Mouse (Mus musculus): ENCODE results near the gene 3110082I17Rik.
A peak's percentile ranks its signal among the peaks of the same experiment; 100 is the strongest.
"Not testable (repeated sequence)": the region's sequence is repeated elsewhere in the genome, so short reads cannot be mapped to it uniquely, and the experiment has no call there.

The 3110082I17Rik gene

DNA sequence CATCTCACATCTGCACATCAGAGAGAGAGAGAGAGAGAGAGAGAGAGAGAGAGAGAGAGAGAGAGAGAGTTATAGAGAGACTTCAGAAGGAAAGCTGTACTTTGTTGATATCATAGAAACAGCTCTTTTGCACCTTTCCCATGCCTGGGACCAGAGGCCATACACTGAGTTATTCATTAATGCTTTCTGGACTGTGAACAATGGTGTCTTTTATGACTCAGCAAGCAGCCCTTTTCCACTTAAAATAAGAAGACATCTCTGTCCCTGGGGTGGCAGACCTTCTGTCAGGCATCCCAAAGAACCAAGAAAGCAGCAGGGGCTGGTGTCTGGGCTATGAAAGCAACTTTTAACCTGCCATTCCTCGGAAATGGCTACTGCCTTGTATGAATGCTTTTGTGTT, 113.1 kb downstream of the 3110082I17Rik start:
- peak; percentile 47 for DNase-seq

- DNase-seq, result no peak
Measured at GRCm38 (mm10) chr5:139345364-139345714, 115.0 kb downstream of the 3110082I17Rik start.

GRCm38 (mm10) chr5:139344687-139345363, 115.5 kb downstream of the 3110082I17Rik start:
- peak; percentile 94 for DNase-seq

DNA sequence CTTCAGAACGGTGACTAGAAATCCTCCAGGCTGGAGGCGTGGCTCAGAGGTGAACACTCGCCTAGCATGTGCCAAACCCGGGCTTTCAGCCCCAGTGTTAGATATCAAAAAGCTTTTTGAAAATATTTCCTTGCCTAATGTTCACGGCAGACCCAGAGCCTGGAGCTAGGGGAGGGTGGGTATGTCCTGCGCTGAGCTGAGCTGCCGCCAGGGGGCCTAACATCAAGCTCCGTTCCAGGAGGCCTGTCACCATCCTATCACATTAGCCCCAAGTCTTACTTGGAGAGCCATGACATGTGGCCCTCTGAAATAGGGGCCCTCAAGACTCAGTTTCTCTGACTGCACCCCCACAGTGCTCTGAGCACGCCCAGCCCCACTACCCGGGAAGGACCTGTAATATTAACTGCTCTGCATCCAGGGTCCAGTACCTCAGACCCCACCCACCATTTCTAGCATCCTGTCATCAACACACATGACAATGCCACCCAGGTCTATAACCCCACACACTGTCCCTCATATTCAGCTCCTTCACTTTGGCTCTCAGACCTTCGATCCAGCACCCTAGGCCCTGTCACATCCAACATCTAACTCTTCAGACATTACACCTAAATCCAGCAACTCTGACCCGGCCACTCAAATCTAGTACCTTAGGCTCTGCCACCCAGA, 116.2 kb downstream of the 3110082I17Rik start:
- DNase-seq, result peak; percentile 65

DNA sequence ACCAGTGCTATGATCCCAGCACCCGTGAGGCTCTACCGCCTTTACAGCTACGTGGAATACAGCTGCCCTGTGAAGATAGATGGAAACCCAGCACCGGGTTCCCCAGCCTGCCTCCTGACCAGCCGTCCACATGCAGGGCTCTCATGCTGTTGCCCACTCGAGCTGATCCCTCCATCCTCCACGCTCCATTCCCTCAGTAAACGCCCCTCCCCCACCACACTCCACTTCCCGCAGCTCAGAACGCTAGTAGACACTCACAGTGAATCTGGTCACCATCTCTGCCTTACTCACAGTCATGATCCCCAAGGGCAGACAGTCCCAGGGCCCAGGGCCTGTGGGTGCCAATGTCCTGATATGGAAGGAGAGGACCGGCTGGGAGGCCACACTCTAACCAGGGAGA, 121.4 kb downstream of the 3110082I17Rik start:
- DNase-seq, result no peak

GRCm38 (mm10) chr5:139338403-139338802, 121.9 kb downstream of the 3110082I17Rik start:
- peak; percentile 66 for DNase-seq

DNA sequence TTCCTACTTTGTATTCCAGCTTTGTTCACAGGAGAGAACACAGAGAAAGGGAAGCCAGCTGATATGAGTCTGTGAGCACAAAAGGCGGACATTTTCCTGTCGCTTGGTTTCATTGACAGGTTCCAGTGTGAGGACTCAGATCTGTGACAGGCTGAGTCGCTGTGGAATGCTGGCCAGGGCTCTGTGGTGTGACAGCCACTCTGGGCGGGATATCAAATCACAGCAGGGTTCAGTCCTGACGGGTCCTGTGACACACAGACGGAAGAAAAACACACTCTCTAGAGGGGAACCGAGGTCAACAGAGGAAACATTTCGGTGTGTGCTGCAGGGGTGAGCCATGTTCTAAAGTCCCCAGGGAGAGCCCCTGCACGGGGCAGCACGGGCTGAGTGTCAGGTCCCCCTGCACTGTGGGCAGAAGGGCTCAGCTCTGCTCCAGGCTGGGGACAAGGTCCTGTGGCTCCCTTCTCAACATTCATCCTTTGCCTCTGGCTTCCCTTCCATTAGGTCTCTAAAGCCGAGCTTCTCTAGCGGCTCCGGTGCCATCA, 122.4 kb downstream of the 3110082I17Rik start:
- no peak for DNase-seq

DNA sequence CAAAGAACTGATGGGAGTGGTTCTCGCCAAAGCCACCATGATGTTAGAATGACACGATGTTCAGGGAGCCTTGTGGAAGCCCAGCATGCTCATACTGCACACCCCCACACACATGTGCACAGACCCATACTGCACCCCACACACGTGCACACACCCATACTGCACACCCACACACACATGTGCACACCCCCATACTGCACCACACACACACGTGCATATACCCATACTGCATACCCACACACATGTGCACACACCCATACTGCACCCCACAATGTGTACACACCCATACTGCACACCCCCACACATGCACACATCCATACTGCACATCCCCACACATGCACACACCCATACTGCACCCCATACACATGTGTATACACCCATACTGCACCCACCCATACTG, 124.7 kb downstream of the 3110082I17Rik start:
- DNase-seq, result no peak

GRCm38 (mm10) chr5:139334394-139334793, 125.9 kb downstream of the 3110082I17Rik start:
- DNase-seq, result not testable (repeated sequence)

- DNase-seq, result peak; percentile 70
Measured at GRCm38 (mm10) chr5:139333301-139334013, 126.9 kb downstream of the 3110082I17Rik start.

DNA sequence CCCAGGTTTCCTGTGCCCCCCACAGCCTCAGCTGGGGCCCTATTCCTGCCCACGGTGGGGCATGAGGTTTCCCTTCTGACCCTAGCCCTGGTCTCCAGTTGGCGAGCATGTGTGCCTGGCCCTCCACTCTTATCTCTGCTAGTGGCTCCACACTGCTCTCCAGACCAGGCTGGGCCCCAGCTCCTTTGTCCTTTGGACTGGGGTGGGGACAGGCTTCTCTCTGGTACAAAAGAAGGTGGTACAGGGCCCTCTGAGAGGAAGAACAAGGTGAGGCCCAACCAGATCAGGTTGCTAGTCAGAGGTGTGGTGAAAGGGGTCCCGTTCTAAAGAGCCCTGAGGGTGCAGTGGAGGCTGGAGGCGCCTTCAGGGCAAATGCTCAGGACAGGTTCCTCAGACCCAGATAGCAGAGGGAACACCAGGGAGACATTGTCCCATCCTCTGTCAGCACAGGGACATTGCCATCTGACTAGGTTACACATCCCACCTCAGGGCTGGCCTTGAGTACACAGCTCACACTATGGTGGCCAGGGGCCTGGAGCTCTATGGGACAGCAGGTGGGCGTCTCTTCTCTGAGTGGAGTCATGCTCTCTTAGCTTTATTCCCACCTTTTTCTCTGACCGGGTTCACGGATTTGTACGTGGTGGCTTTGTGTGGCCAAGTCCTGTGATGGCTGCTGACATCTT, 127.6 kb downstream of the 3110082I17Rik start:
- DNase-seq, result no peak

DNA sequence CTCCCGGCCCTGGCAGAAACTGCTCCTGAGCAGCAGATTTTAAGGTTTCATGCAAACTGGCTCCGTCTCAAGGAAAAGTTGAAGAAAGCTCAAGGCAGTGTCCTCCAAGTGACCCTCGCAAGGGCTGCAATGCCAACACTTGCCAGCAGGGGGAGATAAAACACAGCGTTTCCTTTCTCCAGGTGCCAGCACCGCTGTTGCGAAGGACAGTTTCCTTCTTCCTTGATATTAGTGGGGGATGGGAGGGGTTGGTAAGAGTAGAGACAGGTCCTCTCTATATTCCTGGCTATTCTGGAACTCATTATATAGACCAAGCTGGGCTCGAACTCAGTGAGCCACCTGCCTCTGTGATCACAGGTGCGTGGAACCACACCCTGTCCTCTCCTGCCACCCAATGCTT, 128.6 kb downstream of the 3110082I17Rik start:
- DNase-seq, result peak; percentile 81

DNA sequence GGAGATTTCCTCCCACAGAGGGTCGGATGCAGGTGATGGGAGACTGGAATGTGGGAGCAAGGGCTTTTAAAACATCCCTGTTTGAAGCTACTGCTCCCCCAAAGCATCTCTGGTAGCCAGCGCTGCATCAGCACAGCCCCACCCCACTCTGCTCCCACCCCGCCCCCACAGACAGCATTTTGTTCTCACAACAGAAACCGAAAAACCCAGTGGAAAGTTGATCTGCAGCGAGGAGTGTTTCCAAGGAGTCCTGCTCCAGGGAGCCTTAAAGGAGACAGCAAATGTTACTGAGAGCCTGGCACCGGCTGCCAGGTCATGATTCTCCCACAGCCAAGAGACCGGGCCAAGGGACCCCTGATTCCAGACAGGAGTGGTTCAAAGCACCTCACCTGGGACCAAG, 129.6 kb downstream of the 3110082I17Rik start:
- no peak for DNase-seq

- no peak for DNase-seq
Measured at GRCm38 (mm10) chr5:139327634-139328020, 132.7 kb downstream of the 3110082I17Rik start.

DNA sequence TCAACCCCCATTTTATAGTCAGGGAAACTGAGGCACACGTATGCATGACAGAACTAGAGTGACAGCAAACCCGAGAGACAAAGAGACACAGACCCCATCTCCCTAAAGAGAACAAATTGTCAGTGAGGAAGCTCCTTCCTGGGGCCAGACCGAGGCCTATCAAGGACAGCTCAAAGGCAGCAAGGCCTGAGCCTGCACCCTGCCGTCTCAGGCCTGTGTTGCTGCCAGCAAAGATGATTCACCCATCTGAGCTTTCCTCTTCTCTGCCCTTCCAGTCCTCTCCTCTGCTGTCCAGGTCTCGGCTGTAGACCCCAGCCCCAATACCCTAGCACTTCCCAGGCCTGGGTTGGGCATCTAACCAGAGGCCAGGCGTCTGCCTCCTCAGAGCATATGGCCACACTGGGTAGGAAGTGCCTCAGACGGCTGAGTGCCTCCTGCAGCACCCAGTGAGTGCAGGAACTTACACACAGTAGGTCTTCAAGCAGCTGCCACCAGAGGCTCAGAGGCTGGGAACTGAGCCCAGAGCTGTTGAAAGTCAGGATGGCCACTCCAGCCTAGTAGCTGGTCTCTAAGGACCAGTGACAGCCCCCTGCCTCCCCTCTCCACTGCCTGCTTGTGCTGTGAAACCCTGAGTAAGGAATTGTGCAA, 133.2 kb downstream of the 3110082I17Rik start:
- no peak for DNase-seq

DNA sequence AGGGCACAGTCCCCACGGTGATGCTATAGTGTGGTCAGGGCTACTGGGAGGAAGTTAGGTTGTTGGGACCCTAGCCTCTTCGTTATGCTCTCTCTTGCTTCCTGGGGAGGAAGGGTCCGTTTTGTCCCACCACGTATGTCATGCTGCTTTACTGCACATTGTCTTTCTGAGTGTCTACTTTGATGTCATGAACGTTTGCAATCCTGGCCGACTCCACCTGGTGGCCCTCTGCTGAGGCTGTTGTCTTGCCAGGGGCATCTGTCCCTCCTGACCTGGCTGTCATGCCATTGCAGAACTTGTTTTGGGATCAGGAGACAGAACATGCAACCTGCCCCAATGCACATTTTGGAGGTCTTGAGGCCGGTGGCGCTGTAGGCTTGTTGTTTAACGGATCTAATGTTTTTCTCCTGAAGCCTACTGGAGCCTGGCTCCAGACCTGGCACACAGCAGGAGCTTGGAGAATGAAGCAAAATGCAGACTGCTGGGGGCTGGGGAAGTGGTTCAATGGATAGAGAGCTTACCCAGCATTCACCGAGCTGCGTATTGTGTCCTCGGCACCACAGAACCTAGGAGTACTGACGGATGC, 134.1 kb downstream of the 3110082I17Rik start:
- DNase-seq, result no peak

GRCm38 (mm10) chr5:139325395-139325966, 134.8 kb downstream of the 3110082I17Rik start, which contains the start of gene Adap1:
Gene Adap1 (minus strand): TSS chr5:139325622.
- DNase-seq, result no peak

- DNase-seq, result no peak
Measured at GRCm38 (mm10) chr5:139324691-139325394, 135.5 kb downstream of the 3110082I17Rik start.

DNA sequence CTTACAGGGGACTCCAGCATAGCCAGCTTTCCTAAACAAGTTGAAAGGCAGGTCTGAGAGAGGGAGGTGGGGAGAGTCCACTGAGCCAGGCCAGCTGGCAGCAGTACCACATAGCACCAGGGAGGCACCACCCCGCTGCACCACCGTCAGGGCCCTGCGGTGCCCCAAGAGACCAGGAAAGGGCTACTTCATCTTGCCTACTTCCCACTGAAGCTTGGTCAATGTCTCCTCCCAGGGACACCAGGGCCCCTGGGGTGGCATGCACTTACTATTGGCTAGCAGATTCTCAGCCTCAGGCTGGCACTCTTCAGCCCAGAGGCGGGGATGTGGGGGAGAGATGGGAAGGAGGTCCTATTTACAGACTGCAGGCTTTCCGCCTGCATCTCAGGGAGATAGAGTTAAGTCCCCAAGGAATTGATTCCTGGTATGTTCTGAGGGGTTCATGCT, 136.3 kb downstream of the 3110082I17Rik start:
- peak; percentile 52 for DNase-seq

GRCm38 (mm10) chr5:139323260-139323924, 136.9 kb downstream of the 3110082I17Rik start:
- peak; percentile 68 for DNase-seq

Data from kidney, adult 11 months (tissue).